Mouse (Mus musculus): ENCODE results near the gene Ddost.

Gene Ddost

GRCm38 (mm10) chr4:138337341-138337740, 32.8 kb downstream of the Ddost start:
- no peak for DNase-seq (ENCODE audit: low spot score)

DNA sequence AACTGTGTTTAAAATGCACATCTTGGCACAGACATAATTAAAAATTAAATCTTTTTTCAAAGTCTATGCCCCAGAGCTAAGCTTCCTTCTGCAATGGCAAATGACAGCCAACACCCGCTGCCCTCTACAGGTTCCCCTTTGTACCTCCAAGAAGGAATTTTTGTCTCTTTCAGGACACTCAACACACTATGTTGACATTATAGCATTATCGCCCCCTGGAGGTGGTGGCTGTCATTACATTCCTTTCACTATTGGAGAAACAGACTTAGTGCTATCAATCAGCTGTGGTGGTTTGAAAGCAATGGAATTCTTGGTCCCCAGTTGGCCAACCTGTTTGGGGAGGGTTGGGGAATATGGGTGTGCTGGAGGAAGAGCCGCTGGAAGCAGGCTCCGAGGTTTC, 35.4 kb downstream of the Ddost start:
- DNase-seq (ENCODE audit: low spot score) = no peak

- no peak for DNase-seq (ENCODE audit: low spot score)
Observed at GRCm38 (mm10) chr4:138341393-138341792, 36.9 kb downstream of the Ddost start.

GRCm38 (mm10) chr4:138342048-138342447, 37.5 kb downstream of the Ddost start:
- DNase-seq (ENCODE audit: low spot score) = no peak

DNA sequence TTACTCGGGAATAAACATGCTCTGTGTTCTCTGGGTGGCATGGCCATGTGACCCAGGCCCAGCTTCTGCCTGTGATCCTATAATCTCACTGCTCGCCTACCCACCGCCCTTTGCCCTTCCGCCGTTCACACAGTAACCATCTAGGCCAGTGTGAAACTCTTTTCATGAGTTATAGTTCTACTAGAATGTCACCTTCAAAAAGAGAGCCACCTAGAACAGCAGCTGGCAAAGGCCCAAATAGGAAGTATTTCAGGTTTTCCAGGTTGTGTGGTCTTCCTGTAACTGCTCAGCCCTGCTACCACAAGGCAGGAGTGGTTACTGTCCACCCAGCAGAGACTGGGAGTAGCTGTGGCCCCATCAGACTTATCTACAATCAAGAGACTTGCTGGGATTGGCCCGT, 38.2 kb downstream of the Ddost start:
- no peak for DNase-seq (ENCODE audit: low spot score)

DNA sequence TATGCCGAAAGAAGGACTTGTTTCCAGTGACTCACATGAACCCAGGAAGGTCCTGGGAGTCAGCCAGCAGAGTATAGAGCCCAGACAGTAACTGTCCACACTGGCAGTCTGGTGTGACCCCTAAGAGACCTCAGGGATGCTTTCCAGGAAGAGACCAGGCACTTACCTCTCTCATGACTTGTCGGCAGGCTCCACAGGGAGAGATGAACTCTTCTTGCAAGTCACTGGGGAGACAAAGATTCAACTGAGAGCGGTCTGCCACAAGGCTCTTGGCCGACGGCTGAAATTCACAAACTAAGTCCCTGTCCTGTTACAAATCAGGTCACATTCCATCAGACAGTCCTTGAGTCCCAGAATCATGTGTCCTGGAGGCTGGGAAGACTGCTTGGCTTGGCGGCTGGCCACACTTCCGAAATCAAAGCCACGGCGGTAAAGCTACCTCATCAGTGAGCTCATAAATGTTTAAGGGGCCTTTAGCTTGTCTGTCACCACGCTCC, 38.9 kb downstream of the Ddost start:
- no peak for DNase-seq (ENCODE audit: low spot score)

- no peak for DNase-seq (ENCODE audit: low spot score)
Observed at GRCm38 (mm10) chr4:138344891-138345545, 40.5 kb downstream of the Ddost start.

DNA sequence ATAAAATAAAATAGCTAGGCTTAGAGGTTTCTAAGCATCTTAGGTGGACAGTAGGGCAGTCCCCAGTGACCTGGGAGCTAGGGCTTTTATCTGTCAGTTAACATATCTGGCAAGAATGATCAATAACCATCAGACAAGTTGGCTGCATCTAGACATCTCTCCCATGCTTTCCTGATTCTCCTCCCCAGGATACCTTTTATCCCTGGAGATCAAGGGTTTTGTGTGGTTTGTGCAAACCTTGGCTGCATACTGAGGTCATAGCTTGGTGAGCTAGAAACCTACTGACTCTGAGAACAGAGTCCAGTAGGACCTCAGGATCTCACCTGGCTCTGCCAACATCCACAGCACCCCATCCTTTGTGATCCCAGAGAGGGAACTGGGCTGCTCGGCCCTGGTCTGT, 42.8 kb downstream of the Ddost start:
- no peak for DNase-seq (ENCODE audit: low spot score)

DNA sequence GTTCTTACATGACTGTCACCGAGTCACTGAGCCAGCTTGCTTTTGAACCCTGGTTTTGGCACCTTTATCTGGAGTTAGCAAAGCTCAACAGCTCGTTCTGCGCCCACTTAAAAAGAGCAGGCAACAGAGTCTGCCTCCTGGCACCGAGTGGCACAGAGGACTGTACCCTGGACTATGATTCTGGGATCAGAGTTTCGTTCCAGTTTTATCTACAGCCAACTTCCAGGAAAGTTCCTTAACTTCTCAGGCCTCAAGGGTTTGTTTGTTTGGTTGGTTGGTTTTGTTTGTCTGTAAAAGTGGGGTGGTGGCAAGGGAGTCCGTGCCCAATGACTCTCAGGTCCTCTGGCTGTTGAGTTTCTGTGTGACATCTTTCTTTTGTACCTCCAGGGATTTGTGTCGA, 44.2 kb downstream of the Ddost start:
- no peak for DNase-seq (ENCODE audit: low spot score)

- DNase-seq (ENCODE audit: low spot score) = no peak
Observed at GRCm38 (mm10) chr4:138351821-138352220, 47.3 kb downstream of the Ddost start.

DNA sequence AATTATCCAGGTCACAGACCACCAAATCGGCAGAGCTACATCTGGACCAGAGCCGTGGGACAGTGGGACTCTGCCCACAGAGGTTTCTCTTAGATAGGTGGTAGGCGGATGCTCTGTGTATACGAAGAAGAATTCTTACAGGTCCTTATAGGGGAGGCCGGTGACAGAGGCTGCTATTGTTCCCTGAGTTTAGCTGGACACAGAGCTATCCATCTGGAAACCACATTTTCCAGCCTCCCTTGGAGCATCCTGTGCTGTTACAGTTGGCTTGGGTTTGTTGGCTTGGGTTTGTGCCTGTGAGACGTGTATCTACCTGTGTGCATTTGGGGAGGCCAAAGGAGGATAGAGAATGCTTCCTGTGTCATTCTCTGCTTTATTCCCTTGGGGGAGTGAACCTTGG, 48.2 kb downstream of the Ddost start:
- no peak for DNase-seq (ENCODE audit: low spot score)

- no peak for DNase-seq (ENCODE audit: low spot score)
Observed at GRCm38 (mm10) chr4:138353438-138354171, 49.1 kb downstream of the Ddost start.

DNA sequence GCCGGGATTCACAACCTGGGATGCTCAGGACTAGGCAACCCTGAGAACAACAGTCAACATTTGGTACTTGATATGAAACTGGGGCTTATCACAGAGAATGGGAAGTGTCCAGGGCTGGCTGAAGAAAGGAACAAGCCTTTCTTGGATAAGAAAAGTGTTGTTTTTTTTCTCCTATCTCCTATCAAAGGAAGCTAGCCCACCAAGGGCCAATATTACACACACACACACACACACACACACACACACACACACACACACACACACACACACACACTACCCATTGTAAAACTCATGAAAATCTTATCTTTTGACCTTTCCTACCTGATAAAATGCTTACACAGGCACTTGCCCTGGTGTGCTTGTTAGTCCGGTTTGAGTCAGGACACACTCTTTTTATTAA, 51.0 kb downstream of the Ddost start:
- DNase-seq (ENCODE audit: low spot score) = no peak

GRCm38 (mm10) chr4:138356141-138356540, 51.6 kb downstream of the Ddost start:
- DNase-seq (ENCODE audit: low spot score) = no peak

- no peak for DNase-seq (ENCODE audit: low spot score)
Observed at GRCm38 (mm10) chr4:138356551-138356950, 52.0 kb downstream of the Ddost start.

DNA sequence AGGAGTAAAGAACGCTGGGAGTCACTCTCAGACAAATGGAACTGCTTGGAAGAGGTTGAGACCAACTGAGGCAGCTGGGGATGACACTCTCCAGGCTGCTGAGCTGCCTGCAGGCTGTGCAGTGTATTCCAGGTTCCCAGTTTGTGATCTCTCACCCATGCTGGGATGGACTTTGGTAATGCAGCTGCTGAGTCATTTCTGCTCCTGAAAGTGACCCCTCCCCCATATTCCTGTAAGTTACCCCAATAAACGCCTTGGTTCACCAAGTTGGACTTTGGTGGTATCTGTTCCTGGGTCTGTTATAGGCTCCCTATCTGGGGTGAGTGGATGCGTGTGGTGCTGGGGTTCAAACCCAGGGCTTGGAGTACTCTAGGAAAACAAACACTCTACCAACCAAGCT, 53.6 kb downstream of the Ddost start:
- DNase-seq (ENCODE audit: low spot score) = no peak

DNA sequence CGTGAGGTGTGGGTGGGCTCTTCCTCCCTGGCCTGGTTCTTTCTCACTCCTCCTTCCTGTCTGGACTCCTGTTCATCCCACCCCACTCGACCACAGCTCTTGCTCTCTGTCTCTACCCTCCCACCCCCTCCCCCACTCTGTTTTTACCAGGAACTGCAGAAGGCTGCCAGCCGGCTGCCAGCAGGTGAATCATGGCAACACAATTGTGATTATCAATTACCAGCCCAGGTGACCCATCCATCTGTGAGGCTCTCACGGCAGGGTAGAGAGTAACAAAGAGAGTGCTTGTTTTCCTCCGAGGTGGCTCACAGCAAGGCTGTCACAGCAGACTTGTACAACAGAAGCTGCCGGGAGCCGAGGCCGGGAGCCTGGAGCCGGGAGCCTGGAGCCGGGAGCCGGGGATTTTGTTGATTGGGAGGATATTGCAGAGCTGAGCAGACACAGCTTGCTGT, 56.9 kb downstream of the Ddost start:
- DNase-seq (ENCODE audit: low spot score) = no peak

All from testis, postnatal 14 days (tissue).